Mouse (Mus musculus) liver, embryonic 11.5 days (tissue): Measurements from ENCODE around the gene Gm14597. TPM values are rescaled to one million over a fixed set of nuclear protein-coding genes. Genes with fewer than 3 reads are reported as not detected.
"Not testable (repeated sequence)": the region's sequence is repeated elsewhere in the genome, so short reads cannot be mapped to it uniquely, and the experiment has no call there.

Source experiments
- ATAC-seq: fragments of 200-750 bp; cut with Nextera tagmentation; replicated peaks from 2 replicates; pipeline ENCODE4 v1.8.0; 2017; ENCODE audit warnings: moderate number of reproducible peaks, mild to moderate bottlenecking, moderate TSS enrichment, moderate library complexity; ENCODE audit not compliant: low FRiP score
- DNase-seq: peaks from one replicate; pipeline ENCODE4 v3.0.0-alpha.2; 2017; ENCODE audit warnings: low spot score
- H3K27ac ChIP-seq: fragments of 300-500 bp; sonication (generic); 2 replicates; pipeline ENCODE4 v1.5.1; 2014; ENCODE audit warnings: mild to moderate bottlenecking, low read depth, low read length, control low read depth
- H3K27me3 ChIP-seq: fragments of 300-500 bp; sonication (generic); replicated peaks from 2 replicates; pipeline ENCODE4 v1.6.1; 2014; ENCODE audit warnings: low read length, mixed read lengths; ENCODE audit not compliant: control insufficient read depth, insufficient read depth
- H3K36me3 ChIP-seq: fragments of 300-500 bp; sonication (generic); 2 replicates; pipeline ENCODE4 v1.6.1; 2014; ENCODE audit warnings: mild to moderate bottlenecking, low read length, moderate library complexity, mixed read lengths; ENCODE audit not compliant: control insufficient read depth, insufficient read depth
- H3K4me1 ChIP-seq: fragments of 300-500 bp; sonication (generic); replicated peaks from 2 replicates; pipeline ENCODE4 v1.6.1; 2014; ENCODE audit warnings: low read length, mixed read lengths; ENCODE audit not compliant: control insufficient read depth, insufficient read depth
- H3K4me2 ChIP-seq: fragments of 300-500 bp; sonication (generic); 2 replicates; pipeline ENCODE4 v1.6.1; 2014; ENCODE audit warnings: mild to moderate bottlenecking, control low read depth, moderate library complexity
- H3K4me3 ChIP-seq: fragments of 300-500 bp; sonication (generic); 2 replicates; pipeline ENCODE4 v1.5.1; 2014; ENCODE audit warnings: low read depth, low read length, control low read depth
- H3K9ac ChIP-seq: fragments of 300-500 bp; sonication (generic); 2 replicates; pipeline ENCODE4 v1.6.1; 2014; ENCODE audit warnings: low read depth, low read length, control low read depth
- H3K9me3 ChIP-seq: fragments of 300-500 bp; sonication (generic); 2 replicates; pipeline ENCODE4 v1.6.1; 2016; ENCODE audit warnings: low read length, inconsistent platforms, mixed read lengths; ENCODE audit not compliant: control insufficient read depth
- WGBS: fragments of 180-500 bp; shearing (Covaris S2); extraction: QIAGEN DNeasy Blood & Tissue Kit; methylation state at CpG from one replicate; pipeline ENCODE4 v1.1.7; 2014; 5-methylcytosine and 5-hydroxymethylcytosine counted together
- polyA plus RNA-seq: library from polyadenylated mRNA; unstranded; fragments of >200 nt; fragmentation: Nextera tagmentation; extraction: Ambion mirVana; gene quantifications from 2 replicates; pipeline ENCODE4 v1.2.1, GENCODE M21; 2014

Gm14597 gene
- polyA plus RNA-seq = not detected in 2 replicates

GRCm38 (mm10) chrX:53608879-53609278 is at the start of gene Gm14597:
TSS of gene Gm14597 (minus strand) at chrX:53608979.
- H3K9ac ChIP-seq, H3K27ac ChIP-seq: not testable (repeated sequence)
- WGBS = 67% methylated on average over 3 of the region's 4 CpGs

GRCm38 (mm10) chrX:53652917-53653316 is 44.1 kb upstream of the Gm14597 start:
- not testable (repeated sequence) for H3K4me3 ChIP-seq, ATAC-seq, H3K36me3 ChIP-seq, H3K4me1 ChIP-seq, H3K9me3 ChIP-seq, H3K9ac ChIP-seq, H3K4me2 ChIP-seq, H3K27ac ChIP-seq, DNase-seq, H3K27me3 ChIP-seq
- 51% methylated on average over 4 of the region's 4 CpGs for WGBS

More at GRCm38 (mm10) chrX:53608879-53609278, at the start of gene Gm14597:
- not testable (repeated sequence) for H3K27me3 ChIP-seq, H3K36me3 ChIP-seq, ATAC-seq, H3K4me1 ChIP-seq, H3K9me3 ChIP-seq, DNase-seq
- Histone ChIP-seq H3K4me2 (peak within 1 kb of the TSS; percentile 61), H3K4me3 (peak within 1 kb of the TSS; percentile 39)

GRCm38 (mm10) chrX:53645885-53646284 is 37.1 kb upstream of the Gm14597 start:
- H3K9me3 ChIP-seq = no peaks in the 10 kb centered on the region
- WGBS = 72% methylated on average over 6 of the region's 6 CpGs
- no peak overlapping the region for H3K4me3 ChIP-seq
- H3K4me1 ChIP-seq = no peaks in the 10 kb centered on the region
- DNase-seq (no peak), ATAC-seq (no peak)
- no peak overlapping the region for H3K9ac ChIP-seq
- no peaks in the 10 kb centered on the region for H3K36me3 ChIP-seq
- H3K4me2 ChIP-seq = no peak overlapping the region
- no peaks in the 10 kb centered on the region for H3K27me3 ChIP-seq
- no peak overlapping the region for H3K27ac ChIP-seq

GRCm38 (mm10) chrX:53642980-53643961 is 34.5 kb upstream of the Gm14597 start, which contains the start of gene Rtl8a:
TSS of gene Rtl8a (minus strand) at chrX:53643682.
- H3K27ac ChIP-seq, H3K36me3 ChIP-seq, H3K27me3 ChIP-seq, H3K4me1 ChIP-seq, H3K9me3 ChIP-seq, H3K9ac ChIP-seq: not testable (repeated sequence)
- Histone ChIP-seq H3K4me2 (peak within 1 kb of the TSS; percentile 47), H3K4me3 (peak within 1 kb of the TSS; percentile 33; the same call in 1 of the 2 replicates)
- WGBS = 17% methylated on average over 10 of the region's 50 CpGs
- peak; percentile 71 for DNase-seq
- ATAC-seq = peak; percentile 83

- not testable (repeated sequence) for H3K4me2 ChIP-seq, H3K4me1 ChIP-seq, DNase-seq, H3K9me3 ChIP-seq, H3K27ac ChIP-seq, H3K9ac ChIP-seq, H3K27me3 ChIP-seq, H3K36me3 ChIP-seq, H3K4me3 ChIP-seq
- peak; percentile 18; the same call in 1 of the 2 replicates for ATAC-seq
- 76% methylated on average over 3 of the region's 4 CpGs for WGBS
Measured at GRCm38 (mm10) chrX:53642604-53642979, 33.8 kb upstream of the Gm14597 start.

GRCm38 (mm10) chrX:53638107-53638506 is 29.3 kb upstream of the Gm14597 start:
- not testable (repeated sequence) for H3K9ac ChIP-seq, H3K4me1 ChIP-seq, H3K4me3 ChIP-seq, H3K4me2 ChIP-seq, H3K27me3 ChIP-seq, ATAC-seq, H3K27ac ChIP-seq, DNase-seq, H3K36me3 ChIP-seq, H3K9me3 ChIP-seq
- WGBS = 46% methylated on average over 2 of the region's 3 CpGs

GRCm38 (mm10) chrX:53611395-53611794 is 2.6 kb upstream of the Gm14597 start:
- not testable (repeated sequence) for H3K9ac ChIP-seq, H3K27me3 ChIP-seq, H3K9me3 ChIP-seq, H3K36me3 ChIP-seq, H3K4me1 ChIP-seq, H3K27ac ChIP-seq, ATAC-seq, DNase-seq, H3K4me2 ChIP-seq, H3K4me3 ChIP-seq

- H3K9ac ChIP-seq = no peak overlapping the region
- H3K27ac ChIP-seq = no peak overlapping the region
- H3K9me3 ChIP-seq = no peaks in the 10 kb centered on the region
- 4% methylated on average over 3 of the region's 3 CpGs for WGBS
- H3K36me3 ChIP-seq = no peaks in the 10 kb centered on the region
- DNase-seq (no peak), ATAC-seq (no peak)
- H3K4me1 ChIP-seq = no peaks in the 10 kb centered on the region
- H3K4me2 ChIP-seq = no peak overlapping the region
- no peaks in the 10 kb centered on the region for H3K27me3 ChIP-seq
- H3K4me3 ChIP-seq = no peak overlapping the region
Measured at GRCm38 (mm10) chrX:53610571-53610970, 1.8 kb upstream of the Gm14597 start.
